Mouse (Mus musculus): Measurements from ENCODE around the gene Spryd3.

Spryd3 gene

GRCm38 (mm10) chr15:102072963-102073558 is 63.0 kb downstream of the Spryd3 start:
- DNase-seq (ENCODE audit: low read depth, low spot score): no peak

GRCm38 (mm10) chr15:102070476-102071467 is 65.3 kb downstream of the Spryd3 start:
- DNase-seq (ENCODE audit: low read depth, low spot score): no peak

Measured in forelimb bud, embryonic 11.5 days (tissue).